Mouse (Mus musculus): ENCODE data around the gene Tbxas1.

Gene Tbxas1

DNA sequence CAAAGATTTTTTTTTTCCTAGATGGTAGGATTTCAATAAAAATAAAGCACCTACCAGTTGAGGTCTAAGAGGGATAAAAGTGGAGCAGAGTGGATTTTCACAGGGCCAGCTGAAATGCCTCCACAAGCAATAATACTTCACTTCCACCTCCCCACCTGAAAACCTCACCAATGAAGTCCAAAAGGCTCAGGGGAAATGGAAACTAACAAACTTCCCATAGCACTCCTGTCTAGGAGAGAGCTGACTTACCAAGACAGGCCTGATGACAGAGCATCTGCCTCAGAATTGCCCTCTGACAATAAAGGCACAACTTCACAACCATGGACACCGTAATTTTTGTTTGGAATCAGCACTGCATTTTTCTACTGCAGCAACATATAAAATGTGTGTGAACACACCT, 15.4 kb upstream of the Tbxas1 start:
- no peak for DNase-seq

DNA sequence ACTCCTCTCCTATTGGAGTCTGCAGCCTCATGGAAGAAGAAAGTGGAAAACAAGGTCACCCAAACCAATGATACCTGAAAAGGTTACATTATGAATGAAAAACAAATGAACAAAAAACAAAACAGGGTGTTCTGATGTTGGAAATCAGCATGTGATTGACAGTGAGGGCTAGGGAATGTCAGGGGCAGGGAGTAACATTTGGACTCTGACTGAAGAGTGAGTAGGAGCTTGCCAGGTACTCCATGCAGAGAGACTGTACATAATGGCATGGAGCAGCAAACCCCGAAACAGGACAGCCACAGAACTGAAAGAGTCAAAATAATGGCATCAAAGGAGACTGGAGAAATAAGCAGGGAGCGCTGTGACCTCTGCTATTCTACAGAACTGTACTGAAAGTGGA, 14.9 kb upstream of the Tbxas1 start:
- no peak for DNase-seq

DNA sequence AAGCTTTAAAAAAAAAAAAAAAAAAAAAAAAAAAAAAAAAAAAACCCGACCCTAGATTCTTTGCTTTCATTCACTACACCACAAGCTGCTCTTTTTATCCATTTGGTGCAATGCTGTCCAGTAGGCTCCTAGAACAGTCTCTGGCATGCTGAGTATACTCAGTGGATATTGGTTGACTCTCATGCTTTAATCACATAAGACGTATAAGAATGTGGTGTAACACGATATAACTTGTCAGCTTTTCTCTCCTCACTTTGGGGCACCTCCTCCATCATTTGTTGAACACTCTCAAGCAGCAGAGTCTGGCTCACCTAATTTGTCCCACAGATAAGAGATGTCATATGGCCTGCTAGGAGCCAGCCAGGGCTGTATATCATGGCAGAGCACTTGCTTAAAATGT, 11.6 kb upstream of the Tbxas1 start:
- no peak for DNase-seq

DNA sequence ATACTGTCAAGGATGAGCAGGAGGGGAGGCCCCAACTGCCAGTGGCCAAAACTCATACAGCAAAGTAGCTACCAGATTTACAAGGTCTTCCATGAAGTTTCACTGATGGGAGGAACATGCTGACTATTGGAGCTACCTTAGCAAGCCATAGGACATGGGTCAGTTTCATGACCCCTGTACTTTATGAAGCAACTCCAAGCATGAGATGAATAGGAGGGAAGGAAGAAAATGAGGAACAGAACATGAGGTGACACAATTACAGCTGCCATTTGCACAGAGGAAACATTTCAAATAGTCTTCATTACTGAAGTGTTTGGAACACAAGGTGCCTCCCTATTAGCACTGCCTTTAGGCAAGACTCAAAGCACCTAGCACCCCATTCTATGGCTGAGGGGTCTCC, 9.4 kb upstream of the Tbxas1 start:
- no peak for DNase-seq

DNA sequence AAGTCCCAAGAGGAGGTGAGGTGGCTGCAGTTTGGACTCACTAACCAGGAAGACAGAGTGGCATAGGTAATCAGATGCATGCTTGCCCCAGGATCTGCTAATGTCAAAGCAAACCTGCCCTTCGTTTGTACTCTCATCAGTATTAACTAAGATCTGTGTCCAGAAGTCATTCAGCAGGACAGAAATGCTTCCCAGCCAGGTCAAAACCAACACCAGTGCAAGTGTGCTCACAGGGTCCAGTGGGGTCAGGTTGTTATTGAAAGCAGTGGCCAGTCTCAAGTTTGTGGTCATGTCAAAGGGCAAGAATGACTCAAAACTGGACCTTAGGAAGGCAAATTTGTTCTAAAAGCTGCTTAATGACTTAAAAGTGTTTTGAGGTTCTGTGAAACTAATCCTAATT, 8.8 kb upstream of the Tbxas1 start:
- no peak for DNase-seq

DNA sequence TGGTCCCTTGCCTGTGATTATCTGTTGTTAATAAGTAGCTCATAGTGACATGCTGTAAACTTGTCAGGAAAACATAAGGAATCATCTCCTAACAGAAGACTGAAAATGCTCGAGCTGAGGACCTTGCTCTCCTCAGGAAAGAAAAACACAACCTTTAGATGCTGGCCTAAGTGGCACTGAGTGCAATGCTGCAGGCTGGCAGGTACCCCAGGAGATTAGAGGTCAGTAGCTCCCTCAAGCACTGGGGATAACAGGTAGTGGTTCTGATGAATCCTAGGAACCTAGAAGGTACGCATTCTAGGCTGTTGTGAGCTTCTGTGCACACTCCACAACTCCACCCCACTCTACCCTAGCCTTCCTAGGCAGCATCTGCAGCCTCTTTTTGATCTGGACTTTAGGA, 8.4 kb upstream of the Tbxas1 start:
- DNase-seq: no peak

DNA sequence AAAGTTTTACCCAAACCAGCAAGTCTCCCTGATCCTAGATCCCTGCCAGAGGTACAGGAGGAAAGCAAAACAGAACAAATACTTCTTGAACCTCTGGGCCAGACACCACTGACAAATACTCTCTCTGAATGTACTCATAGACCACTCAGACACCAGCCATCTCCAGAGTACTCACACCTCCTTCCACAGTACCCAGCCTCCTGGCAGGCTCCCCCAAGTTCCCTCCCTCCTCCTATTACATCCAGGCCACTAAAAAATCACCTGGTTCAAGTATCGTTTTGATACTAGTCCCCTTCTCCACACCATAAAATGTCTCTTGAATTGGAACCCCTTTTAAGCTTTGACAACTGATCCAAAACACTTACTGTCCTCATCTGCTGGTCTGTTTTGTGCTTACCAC, 7.9 kb upstream of the Tbxas1 start:
- no peak for DNase-seq

DNA sequence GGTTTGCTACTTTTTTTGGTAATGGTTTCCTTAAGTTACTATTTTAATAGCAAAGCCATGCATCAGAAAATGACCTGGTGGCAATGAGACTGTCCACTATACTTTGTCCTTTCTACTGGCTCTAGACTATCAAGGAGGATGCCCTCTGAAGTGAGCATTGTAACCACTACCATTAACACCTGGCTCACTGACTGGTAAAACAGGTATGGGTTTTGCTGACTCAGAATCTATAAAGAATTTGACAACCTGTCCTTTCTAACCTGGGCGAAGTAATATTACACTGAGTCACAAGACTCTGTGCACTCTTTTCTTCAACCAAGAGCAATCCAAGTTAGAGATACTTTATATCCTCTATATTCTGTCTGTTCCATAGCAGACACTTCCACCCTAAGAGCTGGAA, 6.2 kb upstream of the Tbxas1 start:
- no peak for DNase-seq

DNA sequence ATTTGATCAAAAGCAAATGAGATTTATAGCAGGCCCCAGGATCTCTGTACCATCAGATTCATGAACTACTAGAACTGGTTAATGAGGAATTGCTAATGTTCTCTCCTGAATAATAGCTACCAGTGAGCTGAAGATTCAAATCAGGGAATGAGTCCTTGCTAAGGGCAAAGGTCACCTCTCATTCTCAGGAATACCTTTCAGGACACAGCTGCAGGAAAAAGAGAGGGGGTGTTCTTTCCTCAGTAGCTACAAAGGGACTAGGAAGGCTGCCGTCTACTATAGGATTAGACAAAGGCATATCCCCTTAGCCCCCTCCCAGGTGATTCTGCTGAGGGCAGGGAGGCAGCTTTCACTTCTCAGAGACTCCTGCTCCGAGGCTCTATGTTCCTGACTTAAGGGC, 5.1 kb upstream of the Tbxas1 start:
- DNase-seq: no peak

DNA sequence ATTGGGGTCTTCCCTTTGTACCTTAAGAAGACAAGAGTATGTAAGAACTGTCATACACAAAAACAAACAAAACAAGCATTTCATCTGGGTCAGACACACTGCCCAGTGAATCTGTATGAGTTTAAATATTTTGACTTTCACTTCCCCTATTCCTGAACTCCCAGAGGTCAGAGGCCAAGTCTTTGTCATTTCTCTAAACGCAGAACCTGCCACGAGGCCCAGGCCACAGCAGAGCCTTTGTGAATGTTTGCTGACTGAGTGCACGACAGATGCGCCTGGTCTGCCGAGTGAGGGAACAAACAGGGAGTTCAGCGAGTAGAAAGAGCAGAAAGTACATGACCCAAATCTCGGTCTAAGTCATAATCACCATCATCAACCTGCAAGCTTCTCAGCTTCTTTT, 4.2 kb upstream of the Tbxas1 start:
- peak; percentile 35 to 47 for DNase-seq

DNA sequence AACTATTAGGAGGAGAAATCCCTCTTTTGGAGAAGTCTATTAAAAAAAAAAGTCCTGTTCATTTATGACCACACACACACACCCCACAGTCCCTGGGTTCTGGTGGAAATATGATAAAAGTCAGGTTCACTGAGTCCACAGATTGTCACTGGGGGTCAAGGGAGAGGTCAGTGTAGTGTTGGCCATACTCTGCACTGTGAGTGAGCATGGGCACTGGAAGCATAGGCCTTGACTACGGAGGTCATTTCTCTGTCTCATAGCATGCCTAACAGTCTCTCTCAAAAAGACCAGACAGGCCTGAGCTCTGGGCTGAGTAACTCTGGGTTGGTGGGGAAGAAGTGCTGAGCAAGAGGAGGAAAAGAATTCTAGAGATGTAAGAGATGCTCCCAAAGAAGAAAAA, 1.9 kb upstream of the Tbxas1 start:
- DNase-seq: no peak

DNA sequence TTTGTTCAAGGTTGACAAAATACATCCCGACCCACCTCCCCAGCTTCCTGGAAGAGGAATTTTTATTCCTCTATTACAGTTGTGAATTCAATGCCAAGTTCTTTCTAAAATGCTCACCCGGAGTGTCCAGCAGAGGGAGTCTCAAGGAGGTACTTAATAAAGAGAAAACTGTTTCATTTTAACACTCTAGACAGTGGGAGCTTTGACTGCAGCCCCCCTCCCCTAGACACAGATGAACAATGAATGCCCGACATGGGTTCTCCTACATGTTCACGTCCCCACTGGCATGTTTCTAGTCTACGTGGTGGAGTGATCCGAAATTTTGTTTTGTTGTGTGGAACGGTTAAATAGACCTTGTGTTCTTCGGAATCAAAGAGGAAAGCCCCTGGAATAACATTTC, 1.2 kb upstream of the Tbxas1 start:
- DNase-seq: peak in 1 of 2 experiments; percentile 76

DNA sequence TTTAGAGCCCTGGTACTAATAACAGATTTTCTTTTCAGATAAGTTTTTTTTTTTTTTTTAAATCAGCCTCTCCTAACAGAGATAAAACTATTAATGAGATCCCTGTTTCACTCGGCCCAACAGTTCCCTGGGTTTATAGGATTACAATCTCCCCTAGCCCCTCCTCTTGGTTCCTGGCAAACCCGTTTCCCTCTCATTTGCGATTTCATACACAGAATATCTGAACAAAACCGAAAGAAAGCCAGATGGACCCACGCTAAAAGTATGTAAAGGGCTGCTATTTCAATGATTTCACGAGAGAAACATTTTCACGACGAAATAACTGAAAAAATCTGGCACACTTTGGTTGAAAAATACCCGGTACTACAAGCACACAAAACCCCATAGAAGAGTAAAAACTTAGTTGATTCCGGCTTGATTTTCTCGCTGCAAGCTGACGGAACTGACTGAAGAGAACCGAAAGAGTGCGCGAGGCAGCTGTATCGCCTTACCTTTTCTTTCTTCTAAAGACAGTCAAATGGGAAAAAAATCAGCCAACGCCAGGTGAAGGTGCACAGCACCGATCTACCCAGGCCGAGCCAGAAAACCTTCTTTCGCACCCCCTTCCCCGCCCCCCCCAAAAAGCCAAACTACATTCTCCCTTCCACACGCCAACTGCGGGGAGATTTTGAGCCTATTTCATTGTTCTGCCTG, 493 bp upstream of the Tbxas1 start:
- DNase-seq: peak in 1 of 2 experiments; percentile 29

DNA sequence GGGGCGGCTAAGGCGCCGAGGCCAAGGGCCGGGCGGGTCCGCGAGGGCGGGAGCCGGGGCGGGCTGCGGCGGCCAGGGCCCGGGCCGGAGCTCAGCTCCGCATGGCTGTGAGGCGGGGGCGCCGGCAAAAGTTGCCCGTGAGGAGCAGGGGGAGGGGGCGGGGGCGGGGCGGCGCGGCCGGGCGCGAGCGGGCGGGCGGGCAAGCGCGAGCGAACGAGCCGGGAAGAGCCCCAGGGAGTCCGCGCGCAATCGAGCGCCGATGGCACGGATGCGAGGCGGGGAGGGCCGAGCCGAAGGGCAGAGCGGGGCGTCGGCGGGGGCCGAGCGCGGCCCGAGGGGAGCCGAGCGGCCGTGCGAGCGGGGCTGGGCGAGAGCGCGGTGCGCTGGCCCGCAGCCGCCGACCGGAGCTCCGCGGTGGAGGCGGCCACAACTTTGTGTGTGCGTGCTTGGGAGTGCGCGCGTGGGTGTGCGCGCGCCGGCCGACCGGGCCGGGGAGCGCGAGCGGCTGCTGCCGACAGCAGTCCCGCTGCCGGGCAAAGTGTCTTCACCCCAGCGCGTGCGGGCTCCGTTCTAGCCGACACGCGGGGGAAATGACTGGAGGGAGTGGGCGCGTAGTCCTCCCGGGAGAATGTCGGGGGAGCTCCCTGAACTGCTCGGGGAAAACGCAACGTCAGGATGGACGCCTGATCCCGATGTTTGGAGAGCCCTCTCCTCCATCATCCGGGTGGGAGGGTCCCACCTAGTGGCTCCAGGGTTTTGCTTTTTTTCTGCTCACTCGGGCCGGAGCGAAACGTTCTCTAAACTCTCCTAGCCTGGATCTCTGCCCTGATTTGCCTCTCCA, 1.1 kb downstream of the Tbxas1 start, which contains the start of gene Hipk2:
TSS of gene Hipk2 (minus strand) at position 95 of the 841 bp plus-strand sequence.
- DNase-seq: peak; percentile 90 to 94

DNA sequence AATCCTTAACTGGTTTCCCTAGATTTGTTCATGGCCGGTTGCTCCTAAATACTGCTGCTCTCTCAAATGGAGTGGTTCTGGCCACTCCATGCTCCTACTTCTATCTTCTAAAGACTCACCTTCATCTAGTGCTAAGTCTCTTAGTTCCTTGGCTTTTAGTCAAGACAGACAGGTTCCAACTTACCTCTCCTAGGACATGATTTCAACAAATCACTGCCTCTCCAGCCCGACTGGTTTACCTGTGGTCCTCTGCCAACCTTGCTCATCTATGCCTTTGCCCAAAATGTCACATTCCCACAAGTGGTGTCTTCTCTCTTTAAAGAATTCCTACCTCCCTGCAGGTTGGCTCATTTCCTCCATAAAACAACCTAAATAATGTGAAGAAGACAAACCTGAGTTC, 2.5 kb downstream of the Tbxas1 start:
- DNase-seq: no peak

DNA sequence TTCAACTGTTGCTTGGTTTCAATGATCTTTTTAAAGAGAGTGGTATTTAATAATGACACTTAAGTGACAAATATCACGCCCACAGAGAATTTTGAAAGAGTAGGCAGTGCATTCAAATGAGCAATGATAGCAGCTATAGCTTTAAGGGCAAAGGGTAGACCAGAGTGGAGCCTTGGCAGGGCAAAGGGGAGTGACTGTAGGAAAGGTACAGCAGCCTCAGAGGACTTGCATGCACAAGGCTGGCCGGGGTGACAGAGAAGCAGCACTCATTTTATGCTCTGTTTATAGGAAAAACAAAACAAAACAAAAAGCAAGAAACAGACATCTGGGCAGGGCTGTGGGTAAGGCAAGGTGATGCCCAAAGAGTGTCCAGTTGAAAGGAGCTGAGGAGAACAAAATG, 6.3 kb downstream of the Tbxas1 start:
- DNase-seq: no peak

DNA sequence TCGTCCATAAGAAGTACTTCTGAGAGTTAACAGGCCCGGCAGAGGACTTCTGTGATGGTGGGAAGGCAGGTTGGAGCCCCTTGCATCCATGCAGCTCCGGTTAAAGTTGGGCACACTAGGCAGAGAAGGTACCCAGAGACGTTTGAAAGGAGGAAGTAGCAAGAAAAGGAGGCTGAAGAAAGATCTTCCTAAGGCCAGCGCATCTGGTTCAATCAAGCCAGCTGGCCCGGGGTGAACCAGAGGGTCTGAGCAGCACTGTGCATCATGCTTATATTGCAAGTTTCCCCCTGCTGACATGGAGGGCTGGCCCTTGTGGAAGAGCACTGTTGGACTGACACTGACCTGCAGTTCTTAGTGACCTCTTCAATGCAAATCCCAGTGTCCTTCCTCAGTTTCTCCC, 6.8 kb downstream of the Tbxas1 start:
- DNase-seq: no peak

DNA sequence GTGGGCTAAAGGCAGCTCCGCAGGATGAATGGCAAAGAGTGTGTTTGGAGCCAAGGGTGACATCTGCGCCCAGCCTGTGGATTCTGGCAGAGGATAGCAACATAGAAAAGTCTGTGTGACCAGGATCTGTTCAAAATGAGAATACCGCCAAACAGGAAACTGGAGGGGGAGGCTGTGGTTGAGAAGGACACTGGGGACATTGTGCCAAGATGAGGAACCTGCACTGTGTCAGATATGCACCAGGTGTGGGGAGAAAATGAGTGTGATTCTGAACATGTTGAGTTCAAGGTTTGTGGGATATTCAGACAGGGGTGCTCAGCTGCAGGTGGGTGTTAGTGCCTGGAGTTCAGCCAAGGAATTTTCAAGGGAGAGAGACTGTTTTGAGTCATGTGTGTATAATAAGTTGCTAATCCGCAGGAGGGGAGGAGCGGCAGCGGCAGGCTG, 7.5 kb downstream of the Tbxas1 start:
- no peak for DNase-seq

DNA sequence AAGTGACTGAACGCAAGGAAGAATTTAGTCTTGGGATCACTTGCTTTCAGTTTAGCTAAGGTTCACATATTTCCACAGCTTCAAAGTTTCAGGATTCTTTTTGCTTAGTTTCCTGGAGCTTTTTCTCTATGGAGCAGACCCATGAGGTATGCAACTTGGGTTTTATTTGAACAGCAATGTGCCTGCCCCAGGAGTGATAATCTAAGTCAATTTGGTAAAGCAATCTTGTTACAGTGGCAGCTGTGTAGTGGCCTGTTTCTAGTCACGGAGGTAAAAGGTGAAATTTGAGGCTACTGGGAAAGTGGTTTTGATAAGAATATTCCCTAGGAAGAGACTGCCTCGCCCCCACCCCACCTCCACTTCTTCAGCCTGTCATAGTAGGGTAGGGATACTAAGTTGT, 9.3 kb downstream of the Tbxas1 start:
- DNase-seq: no peak

DNA sequence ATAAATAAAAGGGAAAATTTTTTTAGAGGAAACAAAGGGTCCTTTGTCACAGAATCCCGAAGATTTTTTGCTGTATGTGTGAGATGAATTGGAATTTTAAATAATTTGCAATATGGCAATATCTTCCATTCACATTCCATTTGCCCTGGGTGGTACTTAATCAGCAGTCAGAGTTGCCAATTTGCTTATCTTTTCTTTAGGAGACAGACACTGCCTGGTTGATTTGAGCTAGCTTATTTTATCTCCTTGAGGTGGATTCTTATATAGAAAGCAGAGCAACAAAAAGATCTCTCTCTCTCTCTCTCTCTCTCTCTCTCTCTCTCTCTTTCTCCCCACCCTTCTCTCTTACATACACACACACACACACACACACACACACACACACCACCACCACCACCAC, 9.9 kb downstream of the Tbxas1 start:
- no peak for DNase-seq

DNA sequence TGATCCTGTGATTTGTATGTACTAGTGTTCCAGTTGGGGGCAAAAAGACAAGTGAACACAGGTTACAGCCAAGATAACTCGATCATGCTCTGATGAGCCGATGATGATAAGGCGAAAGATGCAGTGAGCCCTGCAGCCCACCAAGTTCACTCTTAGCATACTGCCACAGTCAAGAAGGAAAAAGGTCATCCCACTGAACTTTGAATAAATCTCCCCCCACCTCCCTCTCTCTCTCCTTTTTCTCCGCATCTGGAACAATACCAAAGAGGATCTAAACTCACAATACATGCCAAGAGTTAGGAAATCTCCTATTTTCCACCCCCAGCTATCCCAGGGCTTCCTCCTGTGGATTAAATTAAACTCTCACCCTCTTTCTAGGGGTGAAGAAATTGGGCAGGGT, 12.2 kb downstream of the Tbxas1 start:
- DNase-seq: no peak

DNA sequence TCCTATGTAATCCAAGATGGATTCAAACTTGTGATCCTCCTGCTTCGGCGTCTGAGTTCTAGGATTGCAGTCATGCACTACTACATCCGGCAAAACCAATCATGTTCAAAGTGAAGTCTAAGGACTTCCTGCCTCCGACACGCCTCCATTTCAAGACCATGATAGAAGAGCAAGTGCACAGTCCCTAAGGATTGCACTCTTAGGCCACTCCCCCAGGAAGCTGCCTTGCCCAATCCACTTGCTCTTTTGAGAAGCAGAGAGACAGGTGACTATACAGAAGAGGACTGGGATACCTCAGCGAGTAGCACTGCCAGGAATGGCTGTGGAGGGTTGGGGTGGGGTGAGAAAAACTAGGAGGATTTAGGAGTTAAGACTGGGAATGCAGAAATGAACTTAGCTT, 14.0 kb downstream of the Tbxas1 start:
- DNase-seq: no peak

DNA sequence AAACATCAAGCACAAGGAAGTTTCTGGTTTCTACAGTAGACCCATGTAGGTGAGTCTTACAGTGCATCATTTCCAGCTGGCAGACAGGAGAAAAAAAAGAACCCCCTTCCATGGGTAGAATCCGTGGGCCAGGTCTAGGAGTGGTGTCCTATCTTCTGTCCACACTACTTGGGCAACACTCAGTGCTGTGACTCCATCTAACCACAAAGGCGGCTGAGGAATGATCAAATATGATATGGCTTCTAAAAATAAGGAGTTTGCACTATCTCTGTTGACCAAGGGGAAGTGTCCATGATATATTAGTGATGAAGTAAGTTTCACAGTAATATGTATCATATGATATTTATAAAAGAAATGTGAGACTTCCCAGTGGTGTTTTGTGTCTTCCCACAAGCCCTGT, 16.8 kb downstream of the Tbxas1 start:
- no peak for DNase-seq

DNA sequence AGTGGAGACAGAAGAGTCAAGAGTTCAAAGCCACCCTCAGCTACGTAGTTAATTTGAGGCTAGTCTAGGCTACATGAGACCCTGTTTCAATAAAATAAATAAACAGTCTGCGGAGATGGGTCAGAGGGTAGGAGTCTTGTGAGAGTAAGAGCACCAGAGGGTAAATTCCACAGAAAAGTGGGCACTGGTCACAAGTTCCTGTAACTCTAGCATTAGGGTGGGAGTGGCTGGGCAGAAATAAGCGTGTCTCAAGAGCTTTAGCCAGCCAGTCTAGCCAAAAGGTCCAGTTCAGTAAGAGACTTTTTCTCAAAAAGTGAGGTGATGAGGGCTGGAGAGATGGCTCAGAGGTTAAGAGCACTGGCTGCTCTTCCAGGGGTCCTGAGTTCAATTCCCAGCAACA, 18.4 kb downstream of the Tbxas1 start:
- DNase-seq: no peak

DNA sequence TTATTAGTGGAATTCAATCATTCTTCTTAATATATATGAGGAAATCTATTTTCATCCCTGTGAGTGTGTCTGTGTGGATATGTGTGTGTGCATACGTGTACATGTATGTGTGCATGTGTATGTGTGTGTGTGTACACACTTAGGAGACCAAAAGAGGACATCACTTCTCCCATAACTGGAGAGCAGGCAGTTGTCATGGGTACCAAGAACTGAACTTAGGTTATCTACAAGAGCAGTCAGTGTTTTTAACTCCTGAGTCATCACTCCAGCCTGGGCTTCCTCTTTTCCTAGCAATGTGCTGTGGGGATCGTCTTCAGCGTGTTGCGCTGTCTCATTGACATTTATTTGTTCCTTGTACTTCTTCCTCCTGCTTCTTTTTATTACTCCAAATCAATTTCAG, 24.9 kb downstream of the Tbxas1 start:
- no peak for DNase-seq

Data from lung, postnatal 4 days (tissue).